Mouse (Mus musculus): ENCODE results near the gene Fzr1. TPM values are rescaled to one million over a fixed set of nuclear protein-coding genes. Genes with fewer than 3 reads are reported as not detected.

The Fzr1 gene
- total and polyA plus RNA-seq, 3 experiments, result 20.7 to 115 TPM; not detected in 1

Other genes starting within 250 kb of the Fzr1 start
Only the 30 nearest of the 34 such genes appear.
- gene Pias4, start 210.6 kb downstream of the Fzr1 start, total RNA-seq (2012; rRNA removed), result 19.5 and 21.0 TPM in 2 replicates
- 10 to 100 TPM in 1 of 2 experiments, not detected in 1; 40.4 TPM for gene Pias4, start 210.6 kb downstream of the Fzr1 start, polyA plus RNA-seq (2012; ENCODE audit: insufficient read depth in 1 of 2, insufficient read length in 2 of 2, low read depth in 1 of 2, low replicate concordance in 2 of 2, missing spikeins in 1 of 2)
- 2,850 and 2,863 TPM in 2 replicates for gene Eef2, start 201.9 kb downstream of the Fzr1 start, total RNA-seq (2012; rRNA removed)
- 1,000 to 10,000 TPM; 3,442 to 4,586 TPM for gene Eef2, start 201.9 kb downstream of the Fzr1 start, polyA plus RNA-seq (2012; ENCODE audit: insufficient read depth in 1 of 2, insufficient read length in 2 of 2, low read depth in 1 of 2, low replicate concordance in 2 of 2, missing spikeins in 1 of 2)
- gene Dapk3, start 195.5 kb downstream of the Fzr1 start, total RNA-seq (2012; rRNA removed), result 42.3 and 49.2 TPM in 2 replicates
- 10 to 100 TPM in 1 of 2 experiments, not detected in 1; 79.1 TPM for gene Dapk3, start 195.5 kb downstream of the Fzr1 start, polyA plus RNA-seq (2012; ENCODE audit: insufficient read depth in 1 of 2, insufficient read length in 2 of 2, low read depth in 1 of 2, low replicate concordance in 2 of 2, missing spikeins in 1 of 2)
- gene 4930442H23Rik, start 194.7 kb downstream of the Fzr1 start, total RNA-seq (2012; rRNA removed), result 0.13 and 0.31 TPM in 2 replicates
- under 1 TPM in 1 of 2 experiments, not detected in 1; 0.42 TPM for gene 4930442H23Rik, start 194.7 kb downstream of the Fzr1 start, polyA plus RNA-seq (2012; ENCODE audit: insufficient read depth in 1 of 2, insufficient read length in 2 of 2, low read depth in 1 of 2, low replicate concordance in 2 of 2, missing spikeins in 1 of 2)
- gene Nmrk2, start 176.5 kb downstream of the Fzr1 start, total RNA-seq (2012; rRNA removed), result not detected in 2 replicates
- gene Nmrk2, start 176.5 kb downstream of the Fzr1 start, polyA plus RNA-seq (2012; ENCODE audit: insufficient read depth in 1 of 2, insufficient read length in 2 of 2, low read depth in 1 of 2, low replicate concordance in 2 of 2, missing spikeins in 1 of 2), result not detected
- 0.19 and 0.20 TPM in 2 replicates for gene Atcay, start 147.7 kb downstream of the Fzr1 start, total RNA-seq (2012; rRNA removed)
- under 1 TPM in 1 of 2 experiments, not detected in 1; 0.33 TPM for gene Atcay, start 147.7 kb downstream of the Fzr1 start, polyA plus RNA-seq (2012; ENCODE audit: insufficient read depth in 1 of 2, insufficient read length in 2 of 2, low read depth in 1 of 2, low replicate concordance in 2 of 2, missing spikeins in 1 of 2)
- 0.39 and 0.81 TPM in 2 replicates for gene Zfr2, start 145.4 kb downstream of the Fzr1 start, total RNA-seq (2012; rRNA removed)
- 1 to 10 TPM in 1 of 2 experiments, not detected in 1; 1.4 TPM for gene Zfr2, start 145.4 kb downstream of the Fzr1 start, polyA plus RNA-seq (2012; ENCODE audit: insufficient read depth in 1 of 2, insufficient read length in 2 of 2, low read depth in 1 of 2, low replicate concordance in 2 of 2, missing spikeins in 1 of 2)
- 0.10 and 0.23 TPM in 2 replicates for gene Matk, start 125.6 kb downstream of the Fzr1 start, total RNA-seq (2012; rRNA removed)
- gene Matk, start 125.6 kb downstream of the Fzr1 start, polyA plus RNA-seq (2012; ENCODE audit: insufficient read depth in 1 of 2, insufficient read length in 2 of 2, low read depth in 1 of 2, low replicate concordance in 2 of 2, missing spikeins in 1 of 2), result 1 to 10 TPM in 1 of 2 experiments, not detected in 1; 1.0 TPM
- 137 and 150 TPM in 2 replicates for gene Mrpl54, start 111.6 kb downstream of the Fzr1 start, total RNA-seq (2012; rRNA removed)
- gene Mrpl54, start 111.6 kb downstream of the Fzr1 start, polyA plus RNA-seq (2012; ENCODE audit: insufficient read depth in 1 of 2, insufficient read length in 2 of 2, low read depth in 1 of 2, low replicate concordance in 2 of 2, missing spikeins in 1 of 2), result 100 to 1,000 TPM; 157 to 421 TPM
- gene Apba3, start 111.6 kb downstream of the Fzr1 start, total RNA-seq (2012; rRNA removed), result 68.9 and 81.3 TPM in 2 replicates
- 10 to 100 TPM in 1 of 2 experiments, not detected in 1; 73.2 TPM for gene Apba3, start 111.6 kb downstream of the Fzr1 start, polyA plus RNA-seq (2012; ENCODE audit: insufficient read depth in 1 of 2, insufficient read length in 2 of 2, low read depth in 1 of 2, low replicate concordance in 2 of 2, missing spikeins in 1 of 2)
- gene Tjp3, start 86.9 kb downstream of the Fzr1 start, total RNA-seq (2012; rRNA removed), result 2.5 and 2.9 TPM in 2 replicates
- 1 to 10 TPM in 1 of 2 experiments, not detected in 1; 4.9 TPM for gene Tjp3, start 86.9 kb downstream of the Fzr1 start, polyA plus RNA-seq (2012; ENCODE audit: insufficient read depth in 1 of 2, insufficient read length in 2 of 2, low read depth in 1 of 2, low replicate concordance in 2 of 2, missing spikeins in 1 of 2)
- 14.1 and 14.4 TPM in 2 replicates for gene Pip5k1c, start 85.6 kb downstream of the Fzr1 start, total RNA-seq (2012; rRNA removed)
- 10 to 100 TPM in 1 of 2 experiments, not detected in 1; 40.5 TPM for gene Pip5k1c, start 85.6 kb downstream of the Fzr1 start, polyA plus RNA-seq (2012; ENCODE audit: insufficient read depth in 1 of 2, insufficient read length in 2 of 2, low read depth in 1 of 2, low replicate concordance in 2 of 2, missing spikeins in 1 of 2)
- 43.5 and 47.6 TPM in 2 replicates for gene Cactin, start 57.4 kb downstream of the Fzr1 start, total RNA-seq (2012; rRNA removed)
- 10 to 100 TPM in 1 of 2 experiments, not detected in 1; 66.8 TPM for gene Cactin, start 57.4 kb downstream of the Fzr1 start, polyA plus RNA-seq (2012; ENCODE audit: insufficient read depth in 1 of 2, insufficient read length in 2 of 2, low read depth in 1 of 2, low replicate concordance in 2 of 2, missing spikeins in 1 of 2)
- 0.13 TPM in 1 of 2 replicates, not detected in the other for gene Tbxa2r, start 49.8 kb downstream of the Fzr1 start, total RNA-seq (2012; rRNA removed)
- under 1 TPM in 1 of 2 experiments, not detected in 1; 0.31 TPM for gene Tbxa2r, start 49.8 kb downstream of the Fzr1 start, polyA plus RNA-seq (2012; ENCODE audit: insufficient read depth in 1 of 2, insufficient read length in 2 of 2, low read depth in 1 of 2, low replicate concordance in 2 of 2, missing spikeins in 1 of 2)
- gene Gipc3, start 35.2 kb downstream of the Fzr1 start, total RNA-seq (2012; rRNA removed), result not detected in 2 replicates
- gene Gipc3, start 35.2 kb downstream of the Fzr1 start, polyA plus RNA-seq (2012; ENCODE audit: insufficient read depth in 1 of 2, insufficient read length in 2 of 2, low read depth in 1 of 2, low replicate concordance in 2 of 2, missing spikeins in 1 of 2), result not detected
- 22.8 and 27.0 TPM in 2 replicates for gene Hmg20b, start 28.0 kb downstream of the Fzr1 start, total RNA-seq (2012; rRNA removed)
- gene Hmg20b, start 28.0 kb downstream of the Fzr1 start, polyA plus RNA-seq (2012; ENCODE audit: insufficient read depth in 1 of 2, insufficient read length in 2 of 2, low read depth in 1 of 2, low replicate concordance in 2 of 2, missing spikeins in 1 of 2), result 10 to 100 TPM in 1 of 2 experiments, not detected in 1; 92.7 TPM
- gene Mfsd12, start 21.0 kb downstream of the Fzr1 start, total RNA-seq (2012; rRNA removed), result 17.9 and 29.0 TPM in 2 replicates
- 10 to 100 TPM in 1 of 2 experiments, not detected in 1; 22.5 TPM for gene Mfsd12, start 21.0 kb downstream of the Fzr1 start, polyA plus RNA-seq (2012; ENCODE audit: insufficient read depth in 1 of 2, insufficient read length in 2 of 2, low read depth in 1 of 2, low replicate concordance in 2 of 2, missing spikeins in 1 of 2)
- gene 4930404N11Rik, start 12.7 kb downstream of the Fzr1 start, total RNA-seq (2012; rRNA removed), result 6.7 and 12.1 TPM in 2 replicates
- 1 to 10 TPM in 1 of 2 experiments, not detected in 1; 3.1 TPM for gene 4930404N11Rik, start 12.7 kb downstream of the Fzr1 start, polyA plus RNA-seq (2012; ENCODE audit: insufficient read depth in 1 of 2, insufficient read length in 2 of 2, low read depth in 1 of 2, low replicate concordance in 2 of 2, missing spikeins in 1 of 2)
- 153 and 157 TPM in 2 replicates for gene Dohh, start 5.9 kb upstream of the Fzr1 start, total RNA-seq (2012; rRNA removed)
- gene Dohh, start 5.9 kb upstream of the Fzr1 start, polyA plus RNA-seq (2012; ENCODE audit: insufficient read depth in 1 of 2, insufficient read length in 2 of 2, low read depth in 1 of 2, low replicate concordance in 2 of 2, missing spikeins in 1 of 2), result 100 to 1,000 TPM in 1 of 2 experiments, not detected in 1; 145 TPM
- 0.46 and 0.62 TPM in 2 replicates for gene Gm48551, start 6.0 kb upstream of the Fzr1 start, total RNA-seq (2012; rRNA removed)
- gene Gm48551, start 6.0 kb upstream of the Fzr1 start, polyA plus RNA-seq (2012; ENCODE audit: insufficient read depth in 1 of 2, insufficient read length in 2 of 2, low read depth in 1 of 2, low replicate concordance in 2 of 2, missing spikeins in 1 of 2), result 1 to 10 TPM in 1 of 2 experiments, not detected in 1; 2.6 TPM
- gene Gm48552, start 10.5 kb upstream of the Fzr1 start, total RNA-seq (2012; rRNA removed), result 0.49 and 0.89 TPM in 2 replicates
- gene Gm48552, start 10.5 kb upstream of the Fzr1 start, polyA plus RNA-seq (2012; ENCODE audit: insufficient read depth in 1 of 2, insufficient read length in 2 of 2, low read depth in 1 of 2, low replicate concordance in 2 of 2, missing spikeins in 1 of 2), result 1 to 10 TPM in 1 of 2 experiments, not detected in 1; 1.2 TPM
- 6.5 and 6.7 TPM in 2 replicates for gene Smim24, start 14.5 kb upstream of the Fzr1 start, total RNA-seq (2012; rRNA removed)
- 10 to 100 TPM in 1 of 2 experiments, not detected in 1; 29.5 TPM for gene Smim24, start 14.5 kb upstream of the Fzr1 start, polyA plus RNA-seq (2012; ENCODE audit: insufficient read depth in 1 of 2, insufficient read length in 2 of 2, low read depth in 1 of 2, low replicate concordance in 2 of 2, missing spikeins in 1 of 2)
- gene Nfic, start 77.1 kb upstream of the Fzr1 start, total RNA-seq (2012; rRNA removed), result 2.0 and 3.6 TPM in 2 replicates
- gene Nfic, start 77.1 kb upstream of the Fzr1 start, polyA plus RNA-seq (2012; ENCODE audit: insufficient read depth in 1 of 2, insufficient read length in 2 of 2, low read depth in 1 of 2, low replicate concordance in 2 of 2, missing spikeins in 1 of 2), result 1 to 10 TPM in 1 of 2 experiments, not detected in 1; 9.7 TPM
- 0.03 and 0.08 TPM in 2 replicates for gene Celf5, start 104.2 kb upstream of the Fzr1 start, total RNA-seq (2012; rRNA removed)
- under 1 TPM in 1 of 2 experiments, not detected in 1; 0.38 TPM for gene Celf5, start 104.2 kb upstream of the Fzr1 start, polyA plus RNA-seq (2012; ENCODE audit: insufficient read depth in 1 of 2, insufficient read length in 2 of 2, low read depth in 1 of 2, low replicate concordance in 2 of 2, missing spikeins in 1 of 2)
- gene Ncln, start 117.9 kb upstream of the Fzr1 start, total RNA-seq (2012; rRNA removed), result 120 and 136 TPM in 2 replicates
- 100 to 1,000 TPM; 215 to 276 TPM for gene Ncln, start 117.9 kb upstream of the Fzr1 start, polyA plus RNA-seq (2012; ENCODE audit: insufficient read depth in 1 of 2, insufficient read length in 2 of 2, low read depth in 1 of 2, low replicate concordance in 2 of 2, missing spikeins in 1 of 2)
- 1.7 and 2.1 TPM in 2 replicates for gene S1pr4, start 121.6 kb upstream of the Fzr1 start, total RNA-seq (2012; rRNA removed)
- 1 to 10 TPM in 1 of 2 experiments, not detected in 1; 1.6 TPM for gene S1pr4, start 121.6 kb upstream of the Fzr1 start, polyA plus RNA-seq (2012; ENCODE audit: insufficient read depth in 1 of 2, insufficient read length in 2 of 2, low read depth in 1 of 2, low replicate concordance in 2 of 2, missing spikeins in 1 of 2)
- gene Gna15, start 145.7 kb upstream of the Fzr1 start, total RNA-seq (2012; rRNA removed), result 28.2 and 33.0 TPM in 2 replicates
- 100 to 1,000 TPM in 1 of 2 experiments, 10 to 100 TPM in 1; 23.0 to 142 TPM for gene Gna15, start 145.7 kb upstream of the Fzr1 start, polyA plus RNA-seq (2012; ENCODE audit: insufficient read depth in 1 of 2, insufficient read length in 2 of 2, low read depth in 1 of 2, low replicate concordance in 2 of 2, missing spikeins in 1 of 2)
- gene Gna11, start 166.7 kb upstream of the Fzr1 start, total RNA-seq (2012; rRNA removed), result 12.2 and 14.1 TPM in 2 replicates
- gene Gna11, start 166.7 kb upstream of the Fzr1 start, polyA plus RNA-seq (2012; ENCODE audit: insufficient read depth in 1 of 2, insufficient read length in 2 of 2, low read depth in 1 of 2, low replicate concordance in 2 of 2, missing spikeins in 1 of 2), result 10 to 100 TPM in 1 of 2 experiments, not detected in 1; 18.4 TPM
- gene Aes, start 181.0 kb upstream of the Fzr1 start, total RNA-seq (2012; rRNA removed), result 170 and 197 TPM in 2 replicates
- 100 to 1,000 TPM in 1 of 2 experiments, not detected in 1; 355 TPM for gene Aes, start 181.0 kb upstream of the Fzr1 start, polyA plus RNA-seq (2012; ENCODE audit: insufficient read depth in 1 of 2, insufficient read length in 2 of 2, low read depth in 1 of 2, low replicate concordance in 2 of 2, missing spikeins in 1 of 2)
- gene Tle2, start 196.0 kb upstream of the Fzr1 start, total RNA-seq (2012; rRNA removed), result 0.19 and 0.75 TPM in 2 replicates
- gene Tle2, start 196.0 kb upstream of the Fzr1 start, polyA plus RNA-seq (2012; ENCODE audit: insufficient read depth in 1 of 2, insufficient read length in 2 of 2, low read depth in 1 of 2, low replicate concordance in 2 of 2, missing spikeins in 1 of 2), result 1 to 10 TPM in 1 of 2 experiments, not detected in 1; 2.4 TPM

Measured in MEL (cell line).